Mouse (Mus musculus) heart, embryonic 15.5 days (tissue): ENCODE measurements around the gene Rnf38. TPM values are rescaled to one million over a fixed set of nuclear protein-coding genes. Genes with fewer than 3 reads are reported as not detected.
A peak's percentile ranks its signal among the peaks of the same experiment; 100 is the strongest.

Experiments used
- ATAC-seq: fragments of 200-750 bp; cut with Nextera tagmentation; replicated peaks from 2 replicates; pipeline ENCODE4 v1.8.0; 2017; ENCODE audit warnings: low read depth, moderate TSS enrichment; ENCODE audit not compliant: insufficient number of reproducible peaks, insufficient read depth, low FRiP score
- H3K27ac ChIP-seq: fragments of 300-500 bp; sonication (generic); 2 replicates; pipeline ENCODE4 v1.5.1; 2015; ENCODE audit warnings: mild to moderate bottlenecking, inconsistent platforms
- H3K27me3 ChIP-seq: fragments of 300-500 bp; sonication (generic); 2 replicates; pipeline ENCODE4 v1.6.1; 2015; ENCODE audit warnings: inconsistent platforms
- H3K36me3 ChIP-seq: fragments of 300-500 bp; sonication (generic); 2 replicates; pipeline ENCODE4 v1.6.1; 2015; ENCODE audit warnings: mild to moderate bottlenecking, inconsistent platforms
- H3K4me1 ChIP-seq: fragments of 300-500 bp; sonication (generic); replicated peaks from 2 replicates; pipeline ENCODE4 v1.6.1; 2015; ENCODE audit warnings: inconsistent platforms
- H3K4me2 ChIP-seq: fragments of 300-500 bp; sonication (generic); 2 replicates; pipeline ENCODE4 v1.6.1; 2015; ENCODE audit warnings: inconsistent platforms, mild to moderate bottlenecking, moderate library complexity
- H3K4me3 ChIP-seq: fragments of 300-500 bp; sonication (generic); 2 replicates; pipeline ENCODE4 v1.5.1; 2015; ENCODE audit warnings: mild to moderate bottlenecking, inconsistent platforms
- H3K9ac ChIP-seq: fragments of 300-500 bp; sonication (generic); 2 replicates; pipeline ENCODE4 v1.6.1; 2015; ENCODE audit warnings: mild to moderate bottlenecking, inconsistent platforms
- H3K9me3 ChIP-seq: fragments of 300-500 bp; sonication (generic); replicated peaks from 2 replicates; pipeline ENCODE4 v1.6.1; 2016; ENCODE audit warnings: inconsistent platforms
- WGBS: fragments of 180-500 bp; shearing (Covaris S2); methylation state at CpG from one replicate; pipeline ENCODE4 v1.1.7; 2015; ENCODE audit warnings: mixed read lengths; 5-methylcytosine and 5-hydroxymethylcytosine counted together
- polyA plus RNA-seq: library from polyadenylated mRNA; unstranded; fragments of >200 nt; fragmentation: Nextera tagmentation; extraction: Ambion mirVana; gene quantifications from 2 replicates; pipeline ENCODE4 v1.2.1, GENCODE M21; 2015

Rnf38 gene
- polyA plus RNA-seq, 1 experiment from 2014 or later = 14.1 TPM

DNA sequence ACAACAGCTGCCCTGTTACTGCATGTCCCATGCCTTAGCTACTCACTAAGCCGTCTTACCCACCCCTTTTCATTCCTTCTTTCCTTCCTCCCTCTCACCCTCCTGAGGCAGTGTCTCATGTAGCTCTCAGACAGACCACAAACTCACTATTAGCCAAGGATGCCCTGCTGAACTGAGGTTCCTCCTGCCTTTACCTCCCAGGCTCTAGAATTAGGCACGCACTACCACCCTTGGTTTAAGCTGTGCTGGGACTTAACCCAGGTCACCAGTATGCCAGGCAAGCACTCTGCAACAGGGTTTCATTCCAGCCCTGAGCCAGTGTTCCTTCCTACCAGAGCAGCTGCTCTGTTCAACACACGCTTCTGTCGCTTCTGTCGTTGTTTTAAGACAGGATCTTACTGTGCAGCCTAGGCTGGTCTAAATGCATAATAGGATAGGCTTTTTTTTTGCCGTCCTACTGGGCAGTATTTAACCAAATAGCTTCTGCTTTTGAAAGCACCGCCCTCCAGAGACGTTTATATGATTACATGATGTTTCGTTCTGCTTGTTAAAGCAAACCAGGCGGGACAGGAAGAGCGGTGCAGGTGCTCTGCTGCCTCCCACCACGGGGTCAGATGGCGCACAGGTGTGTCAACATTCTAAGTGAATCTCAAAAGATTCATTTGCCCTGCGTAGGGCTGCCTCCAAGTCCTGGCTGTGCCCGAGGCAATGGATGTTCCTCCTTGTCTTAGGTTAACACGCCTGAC is 120.0 kb downstream of the Rnf38 start:
- H3K27ac ChIP-seq = peak overlapping the region; percentile 50
- WGBS = 41% methylated on average over 16 of the region's 16 CpGs

DNA sequence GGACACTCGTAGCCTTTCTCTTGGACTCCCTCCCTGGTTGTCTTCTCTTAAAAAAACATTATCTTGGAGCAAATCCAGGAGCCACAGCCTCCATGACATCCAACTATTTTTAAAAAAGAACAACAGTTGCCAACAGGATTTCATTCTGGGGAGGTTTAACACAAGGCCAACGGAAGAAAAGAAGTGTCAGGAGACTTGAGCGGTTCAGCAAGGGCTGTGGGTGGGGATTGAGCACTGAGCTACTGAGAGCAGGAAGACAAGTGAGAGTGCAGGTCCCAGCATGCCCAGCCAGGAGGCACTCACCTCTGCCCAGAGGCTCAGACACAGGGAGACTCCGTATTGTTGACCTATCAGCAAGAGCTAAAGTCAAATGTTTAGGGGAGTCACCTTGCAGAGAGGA is 120.8 kb downstream of the Rnf38 start:
- Histone ChIP-seq H3K27me3 (no peaks in the 10 kb centered on the region), H3K27ac (peak overlapping the region; percentile 48), H3K4me1 (peaks cover 18% of the 10 kb centered on the region), H3K4me3 (no peak overlapping the region), H3K9ac (no peak overlapping the region), H3K4me2 (peak overlapping the region; percentile 34), H3K9me3 (no peaks in the 10 kb centered on the region), H3K36me3 (no peaks in the 10 kb centered on the region)
- 12% methylated on average over 4 of the region's 4 CpGs for WGBS
- ATAC-seq = peak; percentile 44; the same call in 1 of the 2 replicates

More for the DNA sequence above, 120.0 kb downstream of the Rnf38 start:
- H3K27me3 ChIP-seq = no peaks in the 10 kb centered on the region
- H3K9ac ChIP-seq = no peak overlapping the region
- no peak for ATAC-seq
- peak overlapping the region; percentile 0; the same call in 1 of the 2 replicates for H3K4me2 ChIP-seq
- no peaks in the 10 kb centered on the region for H3K36me3 ChIP-seq
- H3K9me3 ChIP-seq = no peaks in the 10 kb centered on the region
- H3K4me1 ChIP-seq = peaks cover 17% of the 10 kb centered on the region
- H3K4me3 ChIP-seq = no peak overlapping the region

DNA sequence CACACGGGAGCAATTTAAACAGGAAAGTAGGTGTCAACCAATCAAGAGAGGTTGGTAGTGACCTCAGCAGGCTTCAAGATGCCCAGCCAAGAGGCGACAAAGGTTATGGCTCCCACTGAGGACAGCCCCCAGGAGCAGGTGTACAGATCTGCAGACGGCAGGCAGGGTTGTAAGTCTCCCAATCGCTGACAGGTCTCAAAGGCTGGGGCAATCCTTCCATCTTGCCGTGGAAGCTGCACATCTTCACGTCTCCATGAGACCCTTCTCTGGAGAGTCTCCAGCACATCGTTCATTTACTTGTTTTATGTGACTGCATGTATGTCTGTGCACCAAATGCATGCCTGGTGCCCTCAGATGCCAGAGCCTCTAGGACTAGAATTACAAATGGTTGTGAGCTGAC is 122.8 kb downstream of the Rnf38 start:
- Histone ChIP-seq H3K36me3 (no peaks in the 10 kb centered on the region), H3K9me3 (no peaks in the 10 kb centered on the region), H3K27ac (no peak overlapping the region), H3K4me3 (no peak overlapping the region), H3K4me2 (no peak overlapping the region), H3K27me3 (no peaks in the 10 kb centered on the region), H3K9ac (no peak overlapping the region), H3K4me1 (peaks cover 32% of the 10 kb centered on the region)
- no peak for ATAC-seq
- WGBS = 78% methylated on average over 7 of the region's 7 CpGs

DNA sequence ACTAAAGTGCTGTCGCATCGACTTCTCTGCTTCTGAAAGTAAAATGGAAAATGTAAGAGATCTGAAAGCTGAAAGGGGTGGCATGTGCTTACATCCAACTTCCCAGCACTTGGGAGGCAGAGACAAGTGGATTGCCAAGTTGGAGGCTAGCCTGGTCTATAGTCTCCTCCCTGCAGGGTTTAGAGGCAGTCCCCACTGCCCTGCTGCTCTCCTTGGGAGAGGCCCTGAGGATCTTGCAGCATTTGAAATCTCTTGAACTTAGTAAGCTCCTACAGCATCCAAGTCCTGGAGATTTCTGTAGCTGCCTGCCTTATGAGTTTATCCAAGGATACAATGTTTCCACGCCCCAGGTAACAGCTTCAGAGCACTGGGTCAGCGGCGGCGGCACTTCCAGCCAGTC is 125.3 kb downstream of the Rnf38 start:
- Histone ChIP-seq H3K4me3 (no peak overlapping the region), H3K27me3 (no peaks in the 10 kb centered on the region), H3K36me3 (no peaks in the 10 kb centered on the region), H3K4me1 (peaks cover 40% of the 10 kb centered on the region), H3K9ac (no peak overlapping the region), H3K4me2 (no peak overlapping the region), H3K9me3 (no peaks in the 10 kb centered on the region), H3K27ac (no peak overlapping the region)
- WGBS = 85% methylated on average over 6 of the region's 6 CpGs
- no peak for ATAC-seq

DNA sequence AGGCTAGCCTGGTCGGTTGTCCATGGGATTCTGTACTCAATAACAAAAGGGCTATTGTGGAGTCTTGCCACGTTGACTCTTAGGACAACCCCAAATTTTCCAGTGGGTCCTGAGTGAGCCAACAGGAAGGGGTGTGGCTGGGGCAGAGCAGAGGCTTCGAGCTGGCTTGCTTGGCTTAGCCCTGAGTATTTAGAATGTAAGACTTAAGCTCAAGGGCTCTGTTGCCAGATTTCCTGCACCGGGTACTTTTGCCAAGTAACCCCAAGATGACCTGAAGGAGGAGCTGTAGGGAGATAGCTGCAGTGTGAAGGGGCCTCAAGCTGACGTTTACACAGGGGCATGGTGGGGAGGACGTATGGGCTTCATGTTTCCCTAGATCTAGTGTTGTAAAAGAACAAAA is 126.2 kb downstream of the Rnf38 start:
- no peaks in the 10 kb centered on the region for H3K9me3 ChIP-seq
- WGBS = 31% methylated on average over 6 of the region's 6 CpGs
- ATAC-seq = 0 out of 2 replicates have a peak, but pooled peaks have one; percentile 24
- no peaks in the 10 kb centered on the region for H3K36me3 ChIP-seq
- no peak overlapping the region for H3K4me3 ChIP-seq
- H3K27me3 ChIP-seq = no peaks in the 10 kb centered on the region
- H3K9ac ChIP-seq = no peak overlapping the region
- H3K27ac ChIP-seq = peak overlapping the region; percentile 69
- peaks cover 31% of the 10 kb centered on the region for H3K4me1 ChIP-seq
- H3K4me2 ChIP-seq = peak overlapping the region; percentile 50; the same call in 1 of the 2 replicates

DNA sequence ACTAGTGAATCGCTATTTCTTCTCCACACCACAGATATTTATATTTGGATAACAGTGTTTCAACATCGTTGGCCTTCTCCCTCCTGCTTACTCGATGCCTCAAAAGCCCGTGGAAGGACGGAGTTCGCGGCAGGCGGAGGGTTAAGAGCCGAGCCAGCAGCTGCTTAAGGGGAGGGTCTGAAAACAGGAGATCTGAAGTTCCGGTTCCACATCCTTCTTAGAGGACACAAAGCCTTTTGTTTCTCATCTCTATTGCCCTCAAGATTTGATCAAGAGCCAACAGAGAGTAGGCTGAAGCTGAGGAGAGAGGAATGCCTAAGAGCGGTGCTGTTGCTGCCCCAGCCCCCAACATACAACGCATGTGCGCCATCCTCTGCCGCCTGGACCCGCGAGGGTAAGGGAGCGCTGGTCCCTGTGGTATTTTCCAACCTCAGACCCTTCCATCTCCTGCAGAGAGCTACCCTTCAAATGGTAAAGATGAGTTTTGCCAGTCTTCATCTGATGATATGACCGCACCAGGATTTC is 127.2 kb downstream of the Rnf38 start:
- Histone ChIP-seq H3K27me3 (no peaks in the 10 kb centered on the region), H3K9ac (peak overlapping the region; percentile 13; the same call in 1 of the 2 replicates), H3K4me2 (peak overlapping the region; percentile 50), H3K27ac (peak overlapping the region; percentile 69), H3K4me3 (peak overlapping the region; percentile 34), H3K4me1 (peaks cover 30% of the 10 kb centered on the region), H3K36me3 (no peaks in the 10 kb centered on the region), H3K9me3 (no peaks in the 10 kb centered on the region)
- ATAC-seq = 0 out of 2 replicates have a peak, but pooled peaks have one; percentile 22
- WGBS = 25% methylated on average over 18 of the region's 18 CpGs

DNA sequence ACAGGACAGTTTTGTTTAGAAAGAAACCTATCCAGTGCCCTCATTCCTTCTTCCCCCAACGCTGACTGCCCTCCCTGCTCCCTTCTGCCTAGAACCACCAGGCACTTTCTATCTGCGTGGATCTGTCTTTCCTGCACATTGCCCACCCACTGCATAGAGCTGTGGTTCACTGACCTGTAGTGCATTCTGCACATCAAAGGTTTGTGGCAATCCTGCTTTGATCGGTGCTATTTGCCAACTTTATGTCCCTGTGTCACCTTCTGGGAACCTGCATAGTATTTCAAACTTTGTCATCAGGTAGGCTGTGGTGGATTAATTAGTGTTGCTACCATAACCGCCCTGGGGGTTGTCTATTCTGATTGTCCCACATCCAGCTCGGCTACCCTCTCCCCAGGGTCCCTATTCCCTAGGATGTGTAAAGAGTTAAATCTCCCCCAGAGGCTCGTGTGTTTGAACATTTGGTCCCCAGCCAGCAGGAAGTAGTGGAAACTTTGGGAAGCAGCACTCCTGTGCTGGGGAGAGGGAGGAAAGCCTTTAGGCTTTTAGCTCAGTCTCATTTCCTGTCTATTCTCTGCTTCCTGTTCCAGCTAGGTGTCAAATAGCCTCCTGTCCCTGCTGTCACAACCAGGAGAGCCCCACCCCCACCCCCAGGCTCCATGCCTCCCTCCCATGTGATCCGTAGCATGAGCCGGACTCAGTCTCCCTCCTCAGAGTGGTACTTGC is 129.2 kb downstream of the Rnf38 start:
- 0 out of 2 replicates have a peak, but pooled peaks have one; percentile 41 for ATAC-seq
- H3K4me2 ChIP-seq = no peak overlapping the region
- no peak overlapping the region for H3K4me3 ChIP-seq
- WGBS = 34% methylated on average over 8 of the region's 8 CpGs
- no peaks in the 10 kb centered on the region for H3K9me3 ChIP-seq
- H3K27ac ChIP-seq = no peak overlapping the region
- peaks cover 30% of the 10 kb centered on the region for H3K4me1 ChIP-seq
- no peaks in the 10 kb centered on the region for H3K36me3 ChIP-seq
- no peak overlapping the region for H3K9ac ChIP-seq
- H3K27me3 ChIP-seq = no peaks in the 10 kb centered on the region

DNA sequence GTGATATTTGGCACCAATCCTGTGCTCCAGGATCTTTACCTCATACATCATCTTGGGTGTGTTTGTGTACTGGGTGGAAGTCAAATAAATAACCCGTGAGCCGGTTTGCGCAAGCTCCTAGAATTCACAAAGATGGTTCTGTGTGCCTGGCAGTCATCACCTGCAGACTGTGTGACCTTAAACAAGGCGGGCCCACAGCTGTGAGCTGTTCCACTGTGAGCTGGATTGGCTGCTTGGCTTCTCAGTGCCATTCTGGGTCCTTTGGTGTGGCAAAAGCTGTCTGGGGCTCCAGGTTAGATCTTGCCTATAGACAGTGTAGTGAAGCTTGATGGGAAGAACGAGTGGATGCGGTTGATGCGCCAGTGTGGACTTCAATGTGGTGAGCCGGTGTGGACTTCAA is 130.0 kb downstream of the Rnf38 start:
- no peak overlapping the region for H3K9ac ChIP-seq
- H3K9me3 ChIP-seq = no peaks in the 10 kb centered on the region
- H3K4me2 ChIP-seq = no peak overlapping the region
- H3K4me3 ChIP-seq = no peak overlapping the region
- H3K36me3 ChIP-seq = no peaks in the 10 kb centered on the region
- no peaks in the 10 kb centered on the region for H3K27me3 ChIP-seq
- H3K27ac ChIP-seq = no peak overlapping the region
- H3K4me1 ChIP-seq = peaks cover 30% of the 10 kb centered on the region
- WGBS = 83% methylated on average over 8 of the region's 8 CpGs
- ATAC-seq = no peak

DNA sequence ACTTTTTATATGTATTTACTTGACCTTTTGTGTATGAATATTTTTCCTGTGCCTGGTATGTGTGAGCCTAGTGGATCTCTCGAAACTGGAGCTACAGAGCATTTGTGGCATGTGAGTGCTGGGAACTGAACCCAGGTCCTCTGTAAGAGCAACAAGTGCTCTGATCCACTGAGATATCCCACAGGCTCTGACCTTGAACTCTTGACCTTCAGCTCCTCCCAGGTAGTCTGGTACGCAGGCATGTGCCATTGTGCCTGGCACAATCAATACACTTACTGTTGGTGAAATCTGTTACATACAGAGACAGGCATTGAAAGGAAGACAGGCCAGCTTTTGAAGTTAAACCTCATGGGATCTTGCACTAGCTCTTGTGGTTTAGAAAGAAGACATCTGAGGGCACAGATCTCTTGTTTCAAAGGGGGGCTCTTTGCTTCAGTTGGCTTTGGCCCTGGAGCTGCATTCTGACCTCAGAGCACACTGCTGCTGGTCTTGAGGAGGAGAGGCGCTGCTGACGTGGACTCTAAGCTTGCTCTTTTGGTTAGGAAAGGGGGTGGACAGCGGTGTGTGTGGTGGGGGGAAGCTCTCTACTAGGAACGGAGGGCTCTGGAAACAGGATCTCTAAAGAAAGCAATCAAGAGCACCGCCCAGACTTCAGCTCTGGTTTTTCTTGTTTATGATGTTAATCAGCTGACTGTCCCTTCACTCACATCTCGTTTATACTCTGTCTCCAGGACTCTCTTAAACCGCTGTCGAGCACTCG is 135.8 kb downstream of the Rnf38 start:
- no peak overlapping the region for H3K4me2 ChIP-seq
- H3K27ac ChIP-seq = no peak overlapping the region
- no peak for ATAC-seq
- H3K4me3 ChIP-seq = no peak overlapping the region
- 43% methylated on average over 11 of the region's 11 CpGs for WGBS
- H3K9ac ChIP-seq = no peak overlapping the region
- no peaks in the 10 kb centered on the region for H3K27me3 ChIP-seq
- no peaks in the 10 kb centered on the region for H3K36me3 ChIP-seq
- H3K9me3 ChIP-seq = no peaks in the 10 kb centered on the region
- no peaks in the 10 kb centered on the region for H3K4me1 ChIP-seq

DNA sequence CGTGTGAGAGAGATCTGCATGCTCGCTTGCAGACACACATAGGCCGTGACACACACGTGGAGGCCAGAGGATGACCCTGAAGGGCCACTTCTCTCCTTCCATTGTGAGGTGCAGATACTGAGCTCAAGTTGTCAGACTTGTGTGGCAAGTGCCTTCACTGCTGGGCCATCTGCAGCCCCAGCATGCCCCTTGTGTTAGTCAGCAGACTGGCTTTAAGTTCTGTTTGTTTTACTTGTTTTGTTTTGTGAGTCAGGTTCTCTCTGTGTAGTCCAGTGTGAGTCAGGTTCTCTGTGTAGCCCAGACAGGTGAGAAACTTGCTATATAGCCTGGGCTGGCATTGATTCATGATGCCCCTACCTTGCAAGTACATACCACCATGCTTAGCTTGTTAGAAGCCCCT is 139.1 kb downstream of the Rnf38 start:
- no peaks in the 10 kb centered on the region for H3K27me3 ChIP-seq
- ATAC-seq = no peak
- no peaks in the 10 kb centered on the region for H3K9me3 ChIP-seq
- no peaks in the 10 kb centered on the region for H3K4me1 ChIP-seq
- no peak overlapping the region for H3K4me3 ChIP-seq
- H3K9ac ChIP-seq = no peak overlapping the region
- H3K27ac ChIP-seq = no peak overlapping the region
- WGBS = 81% methylated on average over 4 of the region's 4 CpGs
- no peaks in the 10 kb centered on the region for H3K36me3 ChIP-seq
- H3K4me2 ChIP-seq = no peak overlapping the region

DNA sequence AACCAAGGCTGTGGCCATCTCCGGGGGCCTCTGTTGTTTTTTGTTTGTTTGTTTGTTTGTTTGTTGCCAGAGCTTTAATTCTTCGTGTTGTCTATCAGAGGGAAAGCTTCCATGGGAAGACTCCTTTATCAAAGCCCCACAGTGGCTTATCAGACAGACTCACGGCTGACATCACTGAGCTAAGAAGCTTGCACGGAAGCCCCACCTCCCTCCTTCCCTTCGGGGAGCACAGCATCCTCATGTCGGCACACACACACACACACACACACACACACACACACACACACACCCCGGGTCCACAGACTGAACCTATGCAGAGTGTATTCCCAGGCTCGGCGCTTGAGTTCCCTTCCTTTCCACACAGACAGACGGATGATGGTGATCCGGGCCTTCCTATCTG is 141.2 kb downstream of the Rnf38 start:
- Histone ChIP-seq H3K27ac (no peak overlapping the region), H3K9me3 (no peaks in the 10 kb centered on the region), H3K4me2 (no peak overlapping the region), H3K36me3 (no peaks in the 10 kb centered on the region), H3K4me1 (no peaks in the 10 kb centered on the region), H3K27me3 (no peaks in the 10 kb centered on the region), H3K4me3 (no peak overlapping the region), H3K9ac (no peak overlapping the region)
- WGBS = 65% methylated on average over 11 of the region's 11 CpGs
- no peak for ATAC-seq
